Mouse (Mus musculus) forebrain, embryonic 12.5 days (tissue): Measurements from ENCODE around the gene P2ry13. TPM values are rescaled to one million over a fixed set of nuclear protein-coding genes. Genes with fewer than 3 reads are reported as not detected.

Source experiments
- ATAC-seq: fragments of 200-750 bp; cut with Nextera tagmentation; 2 replicates; pipeline ENCODE4 v1.8.0; 2017; ENCODE audit warnings: moderate TSS enrichment; ENCODE audit not compliant: low FRiP score
- H3K27ac ChIP-seq: fragments of 300-500 bp; sonication (generic); 2 replicates; pipeline ENCODE4 v1.5.1; 2016; ENCODE audit warnings: mild to moderate bottlenecking
- H3K27me3 ChIP-seq: fragments of 300-500 bp; sonication (generic); 2 replicates; pipeline ENCODE4 v1.6.1; 2016; ENCODE audit warnings: mild to moderate bottlenecking
- H3K36me3 ChIP-seq: fragments of 300-500 bp; sonication (generic); replicated peaks from 2 replicates; pipeline ENCODE4 v1.6.1; 2016; ENCODE audit warnings: mild to moderate bottlenecking
- H3K4me1 ChIP-seq: fragments of 300-500 bp; sonication (generic); 2 replicates; pipeline ENCODE4 v1.6.1; 2016
- H3K4me2 ChIP-seq: fragments of 300-500 bp; sonication (generic); 2 replicates; pipeline ENCODE4 v1.6.1; 2016; ENCODE audit warnings: mild to moderate bottlenecking, moderate library complexity
- H3K4me3 ChIP-seq: fragments of 300-500 bp; sonication (generic); replicated peaks from 2 replicates; pipeline ENCODE4 v1.5.1; 2016; ENCODE audit warnings: mild to moderate bottlenecking
- H3K9ac ChIP-seq: fragments of 300-500 bp; sonication (generic); 2 replicates; pipeline ENCODE4 v1.6.1; 2016; ENCODE audit warnings: mild to moderate bottlenecking
- H3K9me3 ChIP-seq: fragments of 300-500 bp; sonication (generic); 2 replicates; pipeline ENCODE4 v1.6.1; 2016
- WGBS: fragments of 180-500 bp; shearing (Covaris S2); methylation state at CpG from one replicate; pipeline ENCODE4 v1.1.7; 2016; 5-methylcytosine and 5-hydroxymethylcytosine counted together
- polyA plus RNA-seq: library from polyadenylated mRNA; unstranded; fragments of >200 nt; fragmentation: Nextera tagmentation; extraction: Ambion mirVana; gene quantifications from 2 replicates; pipeline ENCODE4 v1.2.1, GENCODE M21; 2016

P2ry13 gene
- 0.58 and 1.2 TPM in 2 replicates for polyA plus RNA-seq

GRCm38 (mm10) chr3:59210727-59211126, at the start of gene P2ry13:
TSS of gene P2ry13 (minus strand) at chr3:59210882.
- WGBS = 91% methylated on average over 6 of the region's 6 CpGs
- no peak within 1 kb of the TSS for H3K4me2 ChIP-seq
- no peak for ATAC-seq

DNA sequence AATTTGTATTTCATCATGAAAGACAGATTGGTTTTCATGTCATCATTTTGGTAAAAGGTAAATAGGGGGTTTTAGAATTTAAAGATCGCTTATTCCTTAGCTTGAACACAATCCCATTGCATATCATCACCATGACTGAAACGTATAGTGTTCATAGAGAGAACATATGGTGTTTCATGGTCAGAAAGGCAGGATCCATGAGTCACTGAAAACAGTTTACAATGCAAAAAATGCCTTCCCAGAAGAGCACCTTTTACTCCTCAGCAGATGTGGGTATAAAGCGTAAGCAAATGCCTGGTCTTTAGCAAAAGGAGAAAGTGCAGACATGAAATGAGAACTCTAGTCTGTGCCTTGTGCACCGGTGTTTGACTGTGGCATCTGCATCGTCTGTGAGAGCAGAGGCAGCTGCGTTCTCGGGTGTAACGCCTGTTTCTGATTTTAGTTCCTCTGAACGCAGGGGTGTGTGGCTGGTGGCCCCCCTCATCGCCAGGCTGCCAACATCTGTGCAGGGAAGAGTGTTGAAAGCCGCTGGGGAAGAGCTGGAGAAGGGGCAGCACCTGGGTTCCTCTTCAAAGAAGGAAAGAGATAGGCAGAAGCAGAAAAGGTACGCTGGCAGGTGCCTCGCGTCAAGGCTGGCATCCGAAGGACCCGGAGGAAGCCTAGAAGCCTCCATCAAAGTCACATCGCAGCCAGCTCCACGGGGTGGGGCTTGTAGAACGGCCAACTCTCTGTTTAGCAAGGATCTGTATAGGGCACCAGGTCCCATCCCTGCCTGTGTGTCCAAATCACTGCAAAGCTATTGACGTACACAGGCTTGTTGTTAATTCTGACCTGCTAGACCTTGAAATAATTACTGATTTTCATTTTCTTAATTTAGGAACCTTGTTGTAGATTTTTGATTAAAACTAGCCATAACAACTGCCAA, 47.3 kb upstream of the P2ry13 start:
- ATAC-seq = no peak
- Histone ChIP-seq H3K4me3 (no peak overlapping the region), H3K4me2 (no peak overlapping the region), H3K9ac (no peak overlapping the region), H3K4me1 (peaks cover 14% of the 10 kb centered on the region), H3K27ac (no peak overlapping the region), H3K27me3 (0 out of 2 replicates have a peak, but pooled peaks cover 5% of the 10 kb centered on the region), H3K9me3 (no peaks in the 10 kb centered on the region), H3K36me3 (no peaks in the 10 kb centered on the region)
- WGBS = 85% methylated on average over 20 of the region's 20 CpGs

More at GRCm38 (mm10) chr3:59210727-59211126, at the start of gene P2ry13:
- H3K36me3 ChIP-seq = no peaks in the 10 kb centered on the region
- no peak within 1 kb of the TSS for H3K27ac ChIP-seq
- no peaks in the 10 kb centered on the region for H3K4me1 ChIP-seq
- no peaks in the 10 kb centered on the region for H3K27me3 ChIP-seq
- H3K9me3 ChIP-seq = no peaks in the 10 kb centered on the region
- no peak within 1 kb of the TSS for H3K4me3 ChIP-seq
- H3K9ac ChIP-seq = no peak within 1 kb of the TSS

DNA sequence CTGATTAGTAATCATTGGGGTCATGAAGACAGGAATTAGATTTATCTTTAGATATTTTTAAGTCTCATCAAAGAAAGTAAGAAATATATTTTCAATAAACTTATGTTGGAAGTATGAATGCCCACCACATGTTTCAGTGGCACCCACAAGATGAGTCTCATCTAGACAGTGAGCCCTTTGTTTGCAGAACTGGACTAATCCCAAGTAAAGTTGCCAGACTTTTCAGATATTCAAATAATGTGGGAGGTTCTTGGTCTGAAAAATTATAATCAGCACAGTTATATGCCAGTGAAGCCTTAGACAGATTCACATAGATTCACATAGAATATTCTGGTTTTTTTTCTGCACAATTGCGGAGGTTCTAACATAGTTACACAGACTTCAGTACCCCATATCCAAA, 39.8 kb upstream of the P2ry13 start:
- H3K4me2 ChIP-seq = no peak overlapping the region
- no peaks in the 10 kb centered on the region for H3K9me3 ChIP-seq

GRCm38 (mm10) chr3:59248031-59248430, 37.3 kb upstream of the P2ry13 start:
- H3K36me3 ChIP-seq = no peaks in the 10 kb centered on the region
- 0 out of 2 replicates have a peak, but pooled peaks cover 4% of the 10 kb centered on the region for H3K4me1 ChIP-seq
- H3K27ac ChIP-seq = no peak overlapping the region
- H3K4me3 ChIP-seq = no peak overlapping the region
- no peaks in the 10 kb centered on the region for H3K27me3 ChIP-seq
- no peak overlapping the region for H3K9ac ChIP-seq
- 91% methylated on average over 6 of the region's 6 CpGs for WGBS
- H3K4me2 ChIP-seq = no peak overlapping the region
- ATAC-seq = no peak
- H3K9me3 ChIP-seq = no peaks in the 10 kb centered on the region

More for the DNA sequence above, 39.8 kb upstream of the P2ry13 start:
- H3K4me1 ChIP-seq = 0 out of 2 replicates have a peak, but pooled peaks cover 4% of the 10 kb centered on the region
- H3K9ac ChIP-seq = no peak overlapping the region
- no peak for ATAC-seq
- H3K27me3 ChIP-seq = no peaks in the 10 kb centered on the region
- no peak overlapping the region for H3K4me3 ChIP-seq
- no peak overlapping the region for H3K27ac ChIP-seq
- WGBS = 100% methylated on average over 1 of the region's 1 CpGs
- H3K36me3 ChIP-seq = no peaks in the 10 kb centered on the region

GRCm38 (mm10) chr3:59243384-59243783, 32.7 kb upstream of the P2ry13 start:
- H3K27me3 ChIP-seq = no peaks in the 10 kb centered on the region
- 82% methylated on average over 6 of the region's 6 CpGs for whole genome bisulfite sequencing

DNA sequence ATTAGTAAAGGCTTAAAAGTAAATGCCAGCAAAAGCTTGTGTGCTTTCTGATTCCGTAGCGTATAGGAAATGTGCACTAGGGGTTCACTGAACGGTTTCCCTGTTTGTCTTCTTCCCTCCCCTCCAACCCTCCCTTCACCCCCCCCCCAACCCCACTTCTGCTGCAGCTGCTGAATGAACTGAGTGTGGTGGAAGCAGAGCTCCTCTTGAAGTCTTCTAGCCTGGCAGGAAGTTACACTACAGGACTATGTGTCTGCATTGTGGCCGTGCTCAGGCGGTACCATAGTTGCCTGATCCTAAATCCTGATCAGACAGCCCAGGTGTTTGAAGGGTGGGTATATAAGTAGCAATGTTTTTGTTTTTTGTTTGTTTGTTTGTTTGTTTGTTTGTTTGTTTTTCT, 24.2 kb upstream of the P2ry13 start:
- Histone ChIP-seq H3K4me3 (no peak overlapping the region), H3K27me3 (no peaks in the 10 kb centered on the region), H3K4me2 (no peak overlapping the region), H3K9ac (no peak overlapping the region), H3K9me3 (no peaks in the 10 kb centered on the region), H3K4me1 (no peaks in the 10 kb centered on the region), H3K27ac (no peak overlapping the region), H3K36me3 (no peaks in the 10 kb centered on the region)
- ATAC-seq = no peak
- 77% methylated on average over 5 of the region's 5 CpGs for WGBS

More at GRCm38 (mm10) chr3:59243384-59243783, 32.7 kb upstream of the P2ry13 start:
- Histone ChIP-seq H3K4me3 (no peak overlapping the region), H3K4me2 (no peak overlapping the region), H3K36me3 (no peaks in the 10 kb centered on the region), H3K27ac (no peak overlapping the region), H3K4me1 (no peaks in the 10 kb centered on the region), H3K9me3 (no peaks in the 10 kb centered on the region), H3K9ac (no peak overlapping the region)
- ATAC-seq = no peak

- H3K4me2 ChIP-seq = no peak overlapping the region
- H3K4me1 ChIP-seq = no peaks in the 10 kb centered on the region
- H3K9me3 ChIP-seq = no peaks in the 10 kb centered on the region
- 75% methylated on average over 3 of the region's 3 CpGs for WGBS
- H3K9ac ChIP-seq = no peak overlapping the region
- ATAC-seq = no peak
- H3K27me3 ChIP-seq = no peaks in the 10 kb centered on the region
- H3K36me3 ChIP-seq = no peaks in the 10 kb centered on the region
- H3K4me3 ChIP-seq = no peak overlapping the region
- H3K27ac ChIP-seq = no peak overlapping the region
These were observed 20.2 kb upstream of the P2ry13 start for GRCm38 (mm10) chr3:59230912-59231311.

DNA sequence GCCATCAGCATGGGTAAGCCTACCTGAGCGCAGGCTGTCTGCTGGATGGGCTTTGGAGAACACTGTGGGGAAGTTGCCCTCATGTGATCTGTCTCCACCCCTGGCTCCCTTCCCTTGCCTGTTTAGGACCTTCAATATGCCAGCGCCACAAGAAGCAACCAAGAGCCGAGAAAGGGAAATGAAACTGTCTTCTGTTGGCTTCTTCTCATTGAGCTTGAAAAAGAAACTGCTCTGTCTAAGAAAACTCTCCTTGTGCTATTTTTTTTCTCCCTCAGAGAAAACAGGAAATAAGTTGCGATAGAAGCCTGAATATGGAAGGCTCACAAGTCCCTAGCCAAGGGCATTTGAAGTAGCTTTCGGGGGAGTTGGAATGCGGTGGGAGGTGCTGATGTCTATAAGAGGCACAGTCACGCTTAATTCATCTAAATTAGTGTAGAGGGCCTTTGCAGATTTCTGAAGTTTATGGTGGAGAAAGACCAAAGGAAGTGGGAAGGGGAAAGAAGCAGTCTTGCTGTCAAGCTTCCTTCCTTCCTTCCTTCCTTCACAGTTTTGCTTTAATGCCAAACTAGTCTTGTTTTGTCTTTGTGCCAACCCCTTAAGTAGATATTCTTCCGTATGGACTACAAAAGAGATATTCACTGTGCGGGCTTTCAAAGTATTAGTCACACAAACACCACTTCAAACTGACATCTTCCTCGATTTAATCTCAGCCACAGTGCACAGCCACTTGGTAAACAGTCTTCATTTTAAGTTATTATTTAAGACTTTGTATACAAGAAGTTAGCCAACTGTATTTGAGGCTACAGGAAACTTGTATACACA, 18.3 kb upstream of the P2ry13 start:
- 81% methylated on average over 10 of the region's 10 CpGs for WGBS

DNA sequence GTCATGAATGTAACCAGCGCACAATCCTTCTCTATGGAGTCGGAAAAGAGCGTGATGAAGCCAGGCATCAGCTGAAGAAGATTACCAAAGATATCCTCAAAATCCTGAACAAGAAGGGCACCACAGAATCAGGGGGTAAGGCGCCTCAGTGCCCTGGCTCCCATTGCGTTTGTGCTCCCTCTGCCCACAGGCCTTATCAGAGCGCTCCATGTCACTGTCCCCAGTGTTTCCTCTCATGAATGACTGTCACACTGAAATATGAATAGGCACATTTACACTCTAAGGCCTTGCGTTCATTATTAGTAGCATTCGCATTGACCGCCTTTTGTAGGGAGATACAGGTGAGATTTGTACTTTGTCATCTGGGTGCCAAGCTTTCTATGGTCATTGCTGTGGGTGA, 17.0 kb upstream of the P2ry13 start:
- H3K27ac ChIP-seq = no peak overlapping the region
- WGBS = 94% methylated on average over 9 of the region's 9 CpGs
- H3K9me3 ChIP-seq = no peaks in the 10 kb centered on the region
- H3K9ac ChIP-seq = no peak overlapping the region
- ATAC-seq = no peak
- no peaks in the 10 kb centered on the region for H3K36me3 ChIP-seq
- no peaks in the 10 kb centered on the region for H3K4me1 ChIP-seq
- H3K4me2 ChIP-seq = no peak overlapping the region
- H3K4me3 ChIP-seq = no peak overlapping the region
- no peaks in the 10 kb centered on the region for H3K27me3 ChIP-seq

More for the DNA sequence above, 18.3 kb upstream of the P2ry13 start:
- Histone ChIP-seq H3K9ac (no peak overlapping the region), H3K4me3 (no peak overlapping the region), H3K27me3 (no peaks in the 10 kb centered on the region), H3K4me2 (no peak overlapping the region), H3K9me3 (no peaks in the 10 kb centered on the region), H3K36me3 (no peaks in the 10 kb centered on the region), H3K4me1 (no peaks in the 10 kb centered on the region), H3K27ac (no peak overlapping the region)
- no peak for ATAC-seq

- Histone ChIP-seq H3K4me2 (no peak overlapping the region), H3K9me3 (no peaks in the 10 kb centered on the region), H3K27ac (no peak overlapping the region), H3K9ac (no peak overlapping the region), H3K36me3 (no peaks in the 10 kb centered on the region), H3K27me3 (no peaks in the 10 kb centered on the region), H3K4me1 (no peaks in the 10 kb centered on the region), H3K4me3 (no peak overlapping the region)
- ATAC-seq = no peak
These were observed 14.7 kb upstream of the P2ry13 start for GRCm38 (mm10) chr3:59225411-59225810.

DNA sequence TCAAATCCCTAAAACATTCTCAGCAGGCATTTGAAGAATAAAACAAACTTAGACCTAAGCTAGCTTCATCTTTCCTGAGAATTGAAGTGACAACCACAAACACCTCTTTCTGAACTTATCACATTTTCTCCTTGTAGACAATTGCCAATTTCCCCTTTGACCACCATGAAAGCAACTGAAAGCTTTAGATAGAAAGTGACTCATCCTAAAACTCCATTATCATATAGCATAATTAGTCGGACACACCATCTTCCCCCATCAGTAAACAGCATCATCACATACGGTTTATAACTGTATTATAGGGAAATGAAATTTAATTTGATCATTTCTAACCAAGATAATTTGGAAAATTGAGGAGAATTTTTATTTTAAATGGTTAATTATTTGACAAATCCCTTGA, 11.6 kb upstream of the P2ry13 start:
- H3K9me3 ChIP-seq = no peaks in the 10 kb centered on the region
- no peak overlapping the region for H3K27ac ChIP-seq
- ATAC-seq = no peak
- H3K4me1 ChIP-seq = no peaks in the 10 kb centered on the region
- H3K4me2 ChIP-seq = no peak overlapping the region
- H3K9ac ChIP-seq = no peak overlapping the region
- WGBS = 87% methylated on average over 2 of the region's 2 CpGs
- no peaks in the 10 kb centered on the region for H3K27me3 ChIP-seq
- no peaks in the 10 kb centered on the region for H3K36me3 ChIP-seq
- H3K4me3 ChIP-seq = no peak overlapping the region

- H3K4me2 ChIP-seq = no peak overlapping the region
- H3K27me3 ChIP-seq = no peaks in the 10 kb centered on the region
- H3K9ac ChIP-seq = no peak overlapping the region
- H3K36me3 ChIP-seq = no peaks in the 10 kb centered on the region
- no peak for ATAC-seq
- no peak overlapping the region for H3K27ac ChIP-seq
- no peaks in the 10 kb centered on the region for H3K4me1 ChIP-seq
- no peaks in the 10 kb centered on the region for H3K9me3 ChIP-seq
- 92% methylated on average over 2 of the region's 2 CpGs for WGBS
- no peak overlapping the region for H3K4me3 ChIP-seq
These were observed 8.6 kb upstream of the P2ry13 start for GRCm38 (mm10) chr3:59219326-59219725.
